Comparison of ENCODE assay signal across 14 mouse cellular contexts in the genomic region with DNA sequence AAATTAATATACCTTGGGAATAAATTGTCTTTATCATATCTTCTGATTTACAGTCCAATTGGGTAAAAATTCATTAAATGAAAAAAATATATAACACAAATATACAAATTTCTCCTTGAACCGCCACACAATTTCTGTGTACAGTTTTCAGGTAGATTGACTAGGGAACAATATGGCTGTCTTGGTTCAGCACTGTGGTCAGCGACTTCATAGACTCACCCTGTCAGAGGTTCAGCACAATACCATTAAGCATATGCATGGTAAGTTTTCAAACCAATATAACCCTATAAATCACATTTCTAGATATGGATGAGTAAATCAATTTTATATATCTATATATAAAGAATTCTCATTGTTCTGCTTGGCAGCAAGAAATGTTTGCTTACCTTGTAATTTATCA. TPM values are rescaled to one million over a fixed set of nuclear protein-coding genes. Genes with fewer than 3 reads are reported as not detected.
DNase-seq lines count a peak whose midpoint lies in the region; ATAC-seq and TF ChIP-seq lines count a peak whose summit lies in the region.
"Had no signal": no experiment of that assay in that cellular context is flagged by ENCODE, and none has a peak within 500 bp of the region (broad histone marks: within the 10 kb centered on the region; RNA-seq: fewer than 3 reads in every experiment).

No protein-coding gene starts in this region.

- no peak for TF ChIP-seq POLR2A in thymus, adult 2 months (IDR thresholded peaks at IDR 0.05; ENCODE audit: control insufficient read depth, extremely low read depth, insufficient read depth, low read length, poor library complexity)

- H3K27me3 ChIP-seq in thymus, adult 2 months (ENCODE audit: control insufficient read depth, insufficient read depth, low read length): peaks cover 8% of the 10 kb centered on the region; the same call in 1 of the 2 replicates
- H3K27me3 ChIP-seq: CH12.LX had no signal

- WGBS in thymus, adult 2 months: 52% methylated on average over 2 of the region's 2 CpGs

- TF ChIP-seq CTCF in thymus, adult 2 months (IDR thresholded peaks at IDR 0.05; ENCODE audit: borderline replicate concordance, control insufficient read depth, extremely low read depth, insufficient read depth, low read length, poor library complexity): no peak

- no peak overlapping the region for H3K4me3 ChIP-seq in thymus, adult 2 months (ENCODE audit: control insufficient read depth, insufficient read depth, low read length)
- H3K4me3 ChIP-seq: forebrain, embryonic 13.5 days; heart, adult 2 months; intestine, embryonic 15.5 days had no signal

- DNase-seq in heart, postnatal 4 days: peak; percentile 36
- DNase-seq in heart, adult 18-20 months: no peak
- peak; percentile 35 for DNase-seq in thymus, postnatal 4 days
- no peak for DNase-seq in thymus, adult 2 months
- DNase-seq in gastrocnemius, postnatal 10 days: no peak
- no peak for DNase-seq in right cerebral cortex, postnatal 14 days
- no peak for DNase-seq in frontal cortex, postnatal 10 days (ENCODE audit: low spot score in 2 of 2)
- DNase-seq: cerebellum, postnatal 10 days; heart, adult 2 months had no signal

- peaks cover 6% of the 10 kb centered on the region; the same call in 1 of the 2 replicates for H3K4me1 ChIP-seq in thymus, adult 2 months (replicated peaks; ENCODE audit: control insufficient read depth, insufficient read depth, low read length)
- H3K4me1 ChIP-seq: forebrain, embryonic 13.5 days had no signal

- H3K27ac ChIP-seq in thymus, adult 2 months (ENCODE audit: control insufficient read depth, insufficient read depth, low read length): no peak overlapping the region
- H3K27ac ChIP-seq: forebrain, embryonic 13.5 days; heart, adult 2 months; intestine, embryonic 15.5 days had no signal

- peak; percentile 50; the same call in 1 of the 2 replicates for ATAC-seq in granulocyte monocyte progenitor cell, adult 5-6 weeks (replicated peaks; ENCODE audit: poor library complexity, severe bottlenecking)
- ATAC-seq: forebrain, embryonic 13.5 days; intestine, embryonic 15.5 days; midbrain, embryonic 16.5 days had no signal

- no peaks in the 10 kb centered on the region for H3K36me3 ChIP-seq in thymus, adult 2 months (ENCODE audit: control insufficient read depth, insufficient read depth, low read length)
- H3K36me3 ChIP-seq: intestine, embryonic 15.5 days had no signal

RNA-seq across cellular contexts. Expression of a gene that starts 3.0 kb away (rescaled TPM):
- total RNA-seq in heart, postnatal 4 days (2021): under 1 TPM; 0.74 TPM
- under 1 TPM; 0.05 to 0.08 TPM for total RNA-seq in heart, adult 18-20 months (2021)
- polyA plus RNA-seq in thymus, adult 2 months (2012; rRNA removed): 0.03 TPM in 1 of 2 replicates, not detected in the other
- total RNA-seq in granulocyte monocyte progenitor cell, adult 5-6 weeks (2014; fragmentation: Nextera tagmentation): not detected in 2 replicates
- not detected in 2 replicates for total RNA-seq in granulocyte monocyte progenitor cell, adult 5-6 weeks (2017)
- total RNA-seq in gastrocnemius, postnatal 10 days (2021): not detected

Comparison
In these comparisons a context has a peak if more than half of its experiments do, and no peak if none do; other contexts are left out.
1. DNase-seq: peak in heart, postnatal 4 days (single experiment) and thymus, postnatal 4 days (single experiment); none in heart, adult 18-20 months (0 of 2), thymus, adult 2 months (single experiment), gastrocnemius, postnatal 10 days (single experiment), right cerebral cortex, postnatal 14 days (single experiment) and frontal cortex, postnatal 10 days (0 of 2).